Mouse (Mus musculus): ENCODE measurements around the gene 1810055G02Rik. TPM values are rescaled to one million over a fixed set of nuclear protein-coding genes. Genes with fewer than 3 reads are reported as not detected.

1810055G02Rik gene
- polyA plus RNA-seq, 1 experiment from 2014 or later = 39.9 TPM

DNA sequence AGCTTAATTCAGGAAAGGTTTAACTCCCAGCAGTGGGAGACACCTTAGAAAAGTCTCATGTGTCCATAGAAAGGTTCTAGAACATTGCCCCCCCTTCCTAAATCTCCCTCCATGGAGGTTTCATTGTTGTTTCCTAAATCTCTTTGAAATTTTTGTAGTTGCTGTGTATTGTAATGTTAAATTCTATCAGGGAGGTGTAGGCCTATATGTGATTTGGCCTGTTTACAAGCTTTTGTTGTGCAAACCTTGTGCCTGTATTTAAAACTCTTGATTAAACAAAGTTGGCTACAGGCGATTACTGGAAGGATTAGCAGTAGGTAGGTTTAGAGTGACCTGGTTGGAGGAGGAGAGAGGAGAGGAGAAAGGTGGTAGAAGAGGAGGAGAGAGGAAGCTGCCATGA, 49.8 kb downstream of the 1810055G02Rik start:
- Histone ChIP-seq H3K27me3 (replicated peaks) (no peaks in the 10 kb centered on the region), H3K9me3 (no peaks in the 10 kb centered on the region), H3K4me2 (replicated peaks) (no peak overlapping the region), H3K36me3 (no peaks in the 10 kb centered on the region), H3K9ac (no peak overlapping the region), H3K4me3 (replicated peaks) (no peak overlapping the region), H3K27ac (no peak overlapping the region), H3K4me1 (replicated peaks) (no peaks in the 10 kb centered on the region)
- WGBS = 63% methylated on average over 1 of the region's 1 CpGs
- ATAC-seq = no peak

DNA sequence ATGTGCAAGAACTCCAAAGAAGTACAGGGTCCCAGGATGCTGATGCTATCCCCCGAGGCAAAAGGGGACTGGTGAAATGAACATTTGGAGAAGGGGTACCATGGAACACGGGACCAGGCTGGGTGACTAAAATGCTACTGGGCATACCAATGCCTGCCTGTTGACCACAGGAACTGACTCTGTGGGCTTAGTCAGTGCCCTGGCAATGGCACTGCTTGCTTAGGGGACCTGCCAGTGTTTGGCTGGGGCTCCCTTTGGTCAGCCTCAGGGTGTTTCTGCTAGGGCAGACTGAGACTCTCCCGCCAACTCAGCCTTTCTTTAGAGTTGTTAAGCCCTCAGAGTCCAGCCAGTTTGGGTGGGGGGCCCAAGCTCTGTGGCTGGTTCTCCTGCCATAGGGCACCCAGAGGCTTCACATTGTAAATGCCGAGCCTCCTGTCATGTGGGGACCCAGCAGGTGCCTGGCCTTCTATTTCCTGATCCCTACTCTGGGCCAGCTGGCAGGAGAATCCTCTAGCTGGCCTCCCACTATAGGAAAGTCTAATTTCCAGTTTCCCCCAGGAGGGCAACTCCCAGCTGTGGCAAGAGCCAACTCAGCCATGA, 57.2 kb downstream of the 1810055G02Rik start:
- no peak overlapping the region for H3K27ac ChIP-seq
- no peak for ATAC-seq
- H3K9ac ChIP-seq = no peak overlapping the region
- H3K9me3 ChIP-seq = no peaks in the 10 kb centered on the region
- no peaks in the 10 kb centered on the region for H3K27me3 ChIP-seq (replicated peaks)
- 86% methylated on average over 4 of the region's 4 CpGs for WGBS
- no peak overlapping the region for H3K4me2 ChIP-seq (replicated peaks)
- H3K36me3 ChIP-seq = no peaks in the 10 kb centered on the region
- H3K4me3 ChIP-seq (replicated peaks) = no peak overlapping the region
- H3K4me1 ChIP-seq (replicated peaks) = peaks cover 8% of the 10 kb centered on the region; the same call in 1 of the 2 replicates

DNA sequence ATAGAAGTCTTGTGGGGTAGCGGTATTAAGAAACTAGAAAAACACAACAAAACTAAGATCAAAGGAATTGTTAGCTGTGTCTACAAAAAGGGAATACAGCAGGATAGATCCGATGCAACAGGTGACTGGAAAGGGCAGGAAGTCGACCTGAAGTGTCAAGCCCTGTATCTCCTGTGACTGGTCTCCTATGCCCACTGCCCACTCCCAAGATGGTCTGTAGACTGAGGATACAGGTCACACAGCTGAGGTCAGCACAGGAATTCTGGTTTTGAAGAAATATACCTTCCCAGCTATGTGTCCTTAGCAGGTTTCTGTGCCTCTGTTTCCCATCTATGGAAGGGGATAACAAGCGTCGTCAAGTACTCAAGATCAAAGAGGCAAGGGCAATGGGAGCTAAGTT, 58.3 kb downstream of the 1810055G02Rik start:
- no peak for ATAC-seq
- H3K4me3 ChIP-seq (replicated peaks) = no peak overlapping the region
- 90% methylated on average over 5 of the region's 5 CpGs for WGBS

DNA sequence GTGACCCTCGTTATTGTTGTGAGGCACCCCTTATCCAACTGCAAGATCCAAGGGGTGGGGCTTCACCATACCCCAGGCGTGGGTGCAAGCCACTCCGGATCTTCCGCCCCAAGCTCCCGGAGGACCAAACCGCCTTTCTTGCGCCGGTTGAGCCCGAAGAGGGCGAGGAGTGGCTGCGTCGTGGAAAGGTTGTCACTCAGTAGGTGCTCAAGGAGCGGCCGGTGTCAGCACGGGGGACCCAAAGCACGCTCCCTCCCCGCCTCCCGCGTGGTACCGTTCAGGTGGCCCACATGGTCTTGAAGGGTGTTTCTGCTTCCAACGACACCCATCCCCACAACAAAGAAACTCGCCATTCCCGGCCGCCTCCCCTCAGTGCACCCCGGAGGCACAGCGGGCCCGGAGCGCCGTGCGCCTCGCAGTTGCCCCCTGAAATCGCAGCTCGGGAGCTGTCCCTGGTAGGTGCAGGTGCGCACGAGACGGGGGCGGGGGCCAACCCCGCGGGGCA, 59.2 kb downstream of the 1810055G02Rik start, which contains the start of gene Kmt5b:
TSS of gene Kmt5b (plus strand) at position 146 of the 505 bp plus-strand sequence.
- H3K36me3 ChIP-seq = no peaks in the 10 kb centered on the region
- ATAC-seq = peak; percentile 19
- peak within 1 kb of the TSS; percentile 90 for H3K4me2 ChIP-seq (replicated peaks)
- H3K27ac ChIP-seq = peak within 1 kb of the TSS; percentile 100
- H3K4me1 ChIP-seq (replicated peaks) = peaks cover 8% of the 10 kb centered on the region; the same call in 1 of the 2 replicates
- no peaks in the 10 kb centered on the region for H3K9me3 ChIP-seq
- H3K4me3 ChIP-seq (replicated peaks) = peak within 1 kb of the TSS; percentile 99
- H3K27me3 ChIP-seq (replicated peaks) = no peaks in the 10 kb centered on the region
- 1% methylated on average over 39 of the region's 39 CpGs for WGBS
- H3K9ac ChIP-seq = peak within 1 kb of the TSS; percentile 100

More for the DNA sequence above, 58.3 kb downstream of the 1810055G02Rik start:
- Histone ChIP-seq H3K9ac (no peak overlapping the region), H3K4me1 (replicated peaks) (peaks cover 8% of the 10 kb centered on the region; the same call in 1 of the 2 replicates), H3K9me3 (no peaks in the 10 kb centered on the region), H3K36me3 (no peaks in the 10 kb centered on the region), H3K27me3 (replicated peaks) (no peaks in the 10 kb centered on the region), H3K4me2 (replicated peaks) (peak overlapping the region; percentile 90), H3K27ac (no peak overlapping the region)

Other genes with a start within 250 kb of the 1810055G02Rik start
- gene Ppp6r3, start 132.5 kb upstream of the 1810055G02Rik start, polyA plus RNA-seq (2015; fragmentation: Nextera tagmentation; extraction: Ambion mirVana) = 46.9 and 51.1 TPM in 2 replicates
- gene Lrp5, start 21.7 kb upstream of the 1810055G02Rik start, polyA plus RNA-seq (2015; fragmentation: Nextera tagmentation; extraction: Ambion mirVana) = 5.2 and 5.4 TPM in 2 replicates
- gene Kmt5b, start 59.1 kb downstream of the 1810055G02Rik start, polyA plus RNA-seq (2015; fragmentation: Nextera tagmentation; extraction: Ambion mirVana) = 21.8 and 22.0 TPM in 2 replicates
- 63.3 and 68.5 TPM in 2 replicates for gene Chka, start 143.5 kb downstream of the 1810055G02Rik start, polyA plus RNA-seq (2015; fragmentation: Nextera tagmentation; extraction: Ambion mirVana)
- gene Tcirg1, start 198.8 kb downstream of the 1810055G02Rik start, polyA plus RNA-seq (2015; fragmentation: Nextera tagmentation; extraction: Ambion mirVana) = 50.9 and 56.3 TPM in 2 replicates
- gene Ndufs8, start 204.5 kb downstream of the 1810055G02Rik start, polyA plus RNA-seq (2015; fragmentation: Nextera tagmentation; extraction: Ambion mirVana) = 342 and 413 TPM in 2 replicates
- 2.3 and 2.4 TPM in 2 replicates for gene Aldh3b1, start 221.5 kb downstream of the 1810055G02Rik start, polyA plus RNA-seq (2015; fragmentation: Nextera tagmentation; extraction: Ambion mirVana)
- 20.2 and 21.8 TPM in 2 replicates for gene Unc93b1, start 226.9 kb downstream of the 1810055G02Rik start, polyA plus RNA-seq (2015; fragmentation: Nextera tagmentation; extraction: Ambion mirVana)